Mouse (Mus musculus) Patski (cell line): ENCODE measurements at regions not wholly inside any gene's neighbourhood (a gene's known extent, or its start where the extent isn't known, plus 50 kb on each side); places are given as distances from the start of the nearest gene placed in this dataset.

ENCODE experiments used
- ATAC-seq: fragments of 100-300 bp; one replicate; pipeline ENCODE4 v1.8.0; 2021
- CTCF ChIA-PET: fragments of 350-600 bp; sonication (Branson Sonifier 250); formaldehyde crosslinking; loops from one replicate; lab custom pipeline; 2022; ENCODE audit warnings: inconsistent platforms; lab: Charles Lee
- POLR2A ChIA-PET: fragments of 350-600 bp; sonication (Branson Sonifier 250); formaldehyde crosslinking; loops from one replicate; lab custom pipeline; 2022; ENCODE audit warnings: antibody characterized with exemption, inconsistent platforms; lab: Charles Lee
- DNase-seq: peaks from one replicate; pipeline ENCODE4 v3.0.0-alpha.2; 2011; ENCODE audit warnings: low read depth, low spot score
- H3K27me3 ChIP-seq: fragments of 371-371 bp; one replicate; pipeline ENCODE4 v1.5.1; 2021
- CTCF ChIP-seq: fragments of 100-300 bp; IDR thresholded peaks from one replicate; pipeline ENCODE4 v1.5.1; 2021
- in situ Hi-C: fragments of 300-500 bp; cut with MboI; formaldehyde crosslinking; loops from 3 replicates; pipeline ENCODE4 v1.11.1; 2018; ENCODE audit warnings: low pct_unique_long_range_greater_than_20kb, mixed read lengths

DNA sequence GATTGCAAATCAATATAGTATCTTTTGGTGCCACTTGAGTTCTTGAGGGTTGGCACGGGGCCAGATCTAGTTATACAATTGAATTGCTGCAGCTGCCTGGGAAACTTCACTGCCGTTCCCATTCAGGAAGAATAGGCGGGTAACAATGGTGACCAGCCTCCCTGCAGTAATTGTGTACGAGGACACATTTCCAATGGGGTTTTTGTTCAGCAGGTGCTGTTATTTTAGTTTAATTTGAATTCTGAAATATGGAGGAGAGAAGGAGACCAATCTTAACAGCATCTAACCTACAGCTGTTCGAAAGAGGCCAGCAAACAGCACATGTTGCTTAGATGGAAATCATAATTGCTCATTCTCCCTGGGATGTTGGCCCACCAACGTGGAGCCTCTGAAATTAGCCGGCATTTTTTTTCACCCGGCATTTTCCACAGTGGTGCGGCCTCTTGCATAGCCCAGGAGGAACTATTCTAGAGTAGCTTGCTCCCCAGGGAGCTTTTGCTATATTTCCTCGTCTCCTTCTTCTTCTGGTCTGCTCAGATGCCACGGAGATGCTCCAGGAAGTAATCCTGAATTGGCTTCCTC, 388.6 kb downstream of the Insc start:
- POLR2A ChIA-PET, result interaction anchor here (0.6 kb wide), 1 partner anchor 99 kb away, joined by 3 read pairs; no protein-coding TSS in a partner anchor
- DNase-seq (no peak), ATAC-seq (no peak)
- H3K27me3 ChIP-seq, result no peaks in the 10 kb centered on the region
- CTCF ChIA-PET, result interaction anchor here (1.2 kb wide), 1 partner anchor 40 kb away, joined by 3 read pairs; no protein-coding TSS in a partner anchor
- TF ChIP-seq CTCF, result no peak
- in situ Hi-C loops, result no loop called here

DNA sequence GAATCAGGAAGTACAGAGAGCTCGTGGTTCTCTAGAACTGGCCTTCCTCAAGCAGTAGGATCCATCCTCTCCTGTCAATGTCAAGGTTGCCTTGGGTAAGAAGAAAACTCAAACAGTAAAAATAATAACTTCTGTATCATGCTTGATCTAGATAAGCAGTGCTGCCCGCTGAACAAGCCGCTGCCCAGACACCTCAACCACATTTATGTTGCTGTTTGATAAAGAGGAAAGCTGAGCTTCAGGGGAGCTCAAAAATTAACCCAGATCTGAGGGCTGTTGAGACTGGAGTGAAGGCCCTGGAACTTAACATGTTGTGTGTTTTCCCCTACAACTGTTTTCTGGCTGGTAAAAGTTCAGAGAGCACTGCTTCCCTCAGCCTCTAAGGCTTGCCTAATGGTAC, 389.1 kb downstream of the Insc start:
- ATAC-seq (no peak), DNase-seq (no peak)
- POLR2A ChIA-PET, result no interaction called here
- in situ Hi-C loops, result no loop called here
- no peaks in the 10 kb centered on the region for H3K27me3 ChIP-seq
- no peak for TF ChIP-seq CTCF
- CTCF ChIA-PET, result interaction anchor here (1.2 kb wide), 1 partner anchor 41 kb away, joined by 3 read pairs; no protein-coding TSS in a partner anchor

DNA sequence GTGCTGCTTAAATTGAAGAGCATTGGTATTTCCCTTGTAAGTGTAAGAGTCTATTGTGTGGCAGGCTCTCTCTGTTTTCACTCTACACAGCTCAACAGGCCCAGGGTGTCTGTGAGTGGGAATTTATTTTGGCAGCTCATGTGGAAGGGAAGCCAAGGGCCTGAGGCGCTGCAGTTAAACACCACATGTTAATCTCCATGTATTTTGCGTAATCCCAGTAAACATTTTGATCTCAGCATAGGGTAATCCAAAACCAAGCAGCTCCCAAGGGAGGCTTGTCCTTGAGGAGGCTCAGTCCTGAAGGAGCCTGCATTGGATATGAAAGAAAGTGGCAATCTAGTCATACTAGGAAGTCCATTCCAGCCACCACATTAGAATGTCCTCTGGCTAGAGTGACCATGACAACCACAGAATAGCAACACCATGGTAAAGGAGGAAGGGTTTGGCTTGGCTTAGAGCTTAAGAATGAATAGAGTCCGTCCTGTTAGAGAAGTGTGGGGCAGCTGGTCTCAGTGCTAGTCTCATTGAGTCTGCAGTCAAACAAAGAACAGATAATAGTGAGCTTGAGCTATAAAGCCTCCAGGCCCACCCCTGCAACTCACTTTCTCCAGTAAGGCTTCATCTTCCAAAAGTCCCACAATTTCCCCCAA, 391.6 kb downstream of the Insc start:
- ATAC-seq, result no peak
- ChIA-PET CTCF (no interaction called here), POLR2A (no interaction called here)
- DNase-seq, result no peak
- H3K27me3 ChIP-seq, result no peaks in the 10 kb centered on the region
- in situ Hi-C loops, result no loop called here
- TF ChIP-seq CTCF, result no peak

DNA sequence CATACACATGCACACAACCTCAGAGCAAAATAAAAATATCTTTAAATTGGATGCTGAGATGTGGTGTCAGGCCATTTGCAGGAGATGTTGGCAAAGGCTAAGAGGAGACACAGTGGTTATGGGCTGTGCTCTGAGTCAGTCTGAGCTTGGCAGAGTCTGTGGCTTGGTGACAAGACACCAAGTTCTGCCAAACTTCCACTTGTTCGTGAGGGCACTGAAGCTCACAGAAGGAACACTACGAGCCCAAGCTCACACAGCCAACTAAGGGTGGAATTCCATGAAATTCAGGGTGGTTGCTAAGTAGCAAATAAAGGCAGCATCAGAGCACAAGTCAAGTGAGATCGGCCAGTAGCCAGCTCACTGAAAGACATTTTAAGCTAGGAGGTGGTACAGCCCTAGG, 396.8 kb downstream of the Insc start:
- no peak for DNase-seq
- ChIA-PET CTCF (no interaction called here), POLR2A (no interaction called here)
- ATAC-seq, result no peak
- H3K27me3 ChIP-seq, result no peaks in the 10 kb centered on the region
- TF ChIP-seq CTCF, result no peak
- in situ Hi-C loops, result no loop called here

DNA sequence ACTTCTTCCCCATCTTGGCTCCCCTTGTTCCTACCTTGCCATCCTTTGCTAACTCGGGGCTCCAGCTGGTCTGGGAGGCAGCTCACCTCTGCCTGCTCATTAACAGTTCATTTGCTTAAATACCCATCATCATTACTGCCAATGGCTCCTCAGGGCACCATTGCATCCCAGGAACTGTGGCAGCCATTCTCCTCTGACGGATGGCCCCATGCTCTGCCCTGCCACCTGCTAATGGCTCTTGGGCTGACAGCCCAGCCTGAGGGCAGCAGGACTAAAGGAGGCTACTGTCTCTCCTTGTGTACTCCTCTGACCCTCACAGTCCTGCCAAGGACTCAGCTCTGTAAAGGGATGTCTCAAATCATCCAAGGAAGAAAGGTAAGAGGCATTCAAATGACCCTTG, 398.7 kb downstream of the Insc start:
- no peaks in the 10 kb centered on the region for H3K27me3 ChIP-seq
- ChIA-PET CTCF (no interaction called here), POLR2A (no interaction called here)
- in situ Hi-C loops, result no loop called here
- ATAC-seq (no peak), DNase-seq (no peak)
- no peak for TF ChIP-seq CTCF

DNA sequence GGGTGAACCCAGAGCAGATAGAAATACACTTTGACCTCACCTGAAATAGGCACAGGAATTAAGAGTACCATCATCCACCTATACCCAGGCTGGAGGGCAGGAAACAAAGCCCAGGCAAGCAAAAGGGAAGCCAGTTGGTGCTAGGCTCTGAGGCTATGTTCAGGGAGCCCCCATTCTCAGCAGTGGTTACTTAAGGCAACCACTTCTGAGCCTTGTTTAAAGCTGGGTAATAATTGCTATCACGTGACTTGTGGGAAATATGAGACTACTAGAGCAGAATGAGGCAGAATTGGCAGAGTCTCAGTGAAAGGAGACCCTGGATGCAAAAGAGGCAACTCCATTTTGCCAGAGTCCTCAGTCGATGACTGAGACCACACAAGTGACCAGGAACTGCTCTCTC, 401.5 kb downstream of the Insc start:
- POLR2A ChIA-PET, result no interaction called here
- no peak for TF ChIP-seq CTCF
- CTCF ChIA-PET, result no interaction called here
- ATAC-seq, result no peak
- in situ Hi-C loops, result no loop called here
- no peaks in the 10 kb centered on the region for H3K27me3 ChIP-seq
- DNase-seq, result no peak

DNA sequence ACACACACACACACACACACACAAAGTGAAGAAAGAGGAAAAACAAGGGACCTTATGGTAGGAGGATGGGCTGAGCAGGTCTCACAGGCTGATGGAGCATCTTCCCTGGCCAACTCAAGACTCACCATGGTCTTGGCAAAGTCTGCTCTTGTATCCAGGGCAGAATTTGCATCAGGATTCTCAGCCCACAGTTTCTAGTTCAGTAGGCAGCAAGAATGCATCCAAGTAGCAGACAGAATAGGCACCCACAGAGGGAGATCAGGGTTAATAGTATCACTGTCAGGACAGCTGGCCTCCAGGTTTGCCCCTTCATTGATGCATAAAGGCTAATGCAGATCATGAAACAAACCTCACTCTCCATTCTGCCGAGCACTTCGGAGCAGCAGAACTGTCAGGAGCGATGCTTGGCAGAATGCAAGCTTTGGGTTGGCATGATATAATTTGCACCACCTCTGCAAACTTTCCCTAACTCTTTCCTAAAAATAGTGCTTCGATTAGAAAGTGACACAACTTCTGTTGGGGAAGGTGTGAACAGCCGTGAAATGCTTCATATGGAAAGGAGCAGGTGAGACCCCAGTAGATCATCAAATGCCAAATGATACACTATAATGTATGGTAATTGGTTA, 404.0 kb downstream of the Insc start:
- no peaks in the 10 kb centered on the region for H3K27me3 ChIP-seq

DNA sequence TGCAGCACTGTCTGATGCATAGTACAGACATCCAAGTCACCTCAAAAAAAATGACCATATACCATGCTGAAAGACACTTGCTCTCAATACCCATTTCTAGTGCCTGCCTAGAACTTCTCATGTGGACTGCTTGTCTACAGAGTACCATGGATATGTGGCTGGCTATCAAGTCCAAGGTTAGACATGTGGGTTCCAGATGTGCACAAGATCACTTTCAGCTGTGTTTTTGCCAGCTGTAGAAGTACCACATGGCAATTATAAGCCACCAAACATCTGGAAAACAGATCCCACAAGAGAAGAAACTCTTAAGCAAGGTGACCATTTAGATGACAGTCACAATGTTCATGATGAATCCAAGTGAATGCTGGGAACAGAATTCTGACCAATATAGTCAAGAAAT, 409.8 kb downstream of the Insc start:
- H3K27me3 ChIP-seq, result no peaks in the 10 kb centered on the region
- ChIA-PET POLR2A (no interaction called here), CTCF (no interaction called here)
- in situ Hi-C loops, result no loop called here
- no peak for DNase-seq
- ATAC-seq, result no peak
- no peak for TF ChIP-seq CTCF

More for the DNA sequence above, 404.0 kb downstream of the Insc start:
- no peak for ATAC-seq
- CTCF ChIA-PET, result no interaction called here
- in situ Hi-C loops, result no loop called here
- POLR2A ChIA-PET, result no interaction called here
- TF ChIP-seq CTCF, result no peak
- DNase-seq, result no peak

DNA sequence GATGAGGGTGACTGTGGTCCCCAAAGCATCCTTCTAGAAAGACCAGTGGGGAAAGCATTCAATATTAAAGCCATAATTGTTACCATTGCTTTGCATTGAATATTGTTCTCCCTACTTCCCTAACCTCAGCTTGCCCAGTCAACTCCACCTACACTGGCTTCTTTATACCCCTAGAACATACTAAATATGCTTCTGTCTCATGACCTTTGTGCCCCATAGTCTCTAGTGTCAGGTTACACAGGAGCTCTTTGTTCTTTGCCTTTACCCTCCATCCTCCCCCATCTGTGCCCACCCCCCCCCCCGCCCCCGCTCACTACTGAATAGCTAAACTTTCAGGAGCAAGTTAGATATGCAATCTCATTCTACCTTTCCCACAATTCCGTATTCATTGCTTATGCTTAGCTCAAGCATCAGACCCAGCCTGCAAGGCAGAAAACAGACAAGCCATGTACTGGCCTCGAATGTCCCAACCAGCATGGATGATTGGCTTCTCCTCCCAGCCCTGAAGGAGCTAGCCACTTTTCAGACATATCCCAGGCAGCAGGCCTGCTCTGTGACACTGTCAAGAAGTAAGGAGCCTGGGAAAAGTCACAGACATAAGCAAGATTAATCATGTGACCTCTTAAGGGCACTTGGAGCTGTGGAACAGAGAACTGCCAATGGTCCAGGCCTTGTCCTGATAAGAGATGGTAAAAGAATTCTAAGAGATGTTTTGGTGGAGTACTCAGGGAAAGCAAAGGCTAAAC, 410.4 kb downstream of the Insc start:
- no peak for DNase-seq

DNA sequence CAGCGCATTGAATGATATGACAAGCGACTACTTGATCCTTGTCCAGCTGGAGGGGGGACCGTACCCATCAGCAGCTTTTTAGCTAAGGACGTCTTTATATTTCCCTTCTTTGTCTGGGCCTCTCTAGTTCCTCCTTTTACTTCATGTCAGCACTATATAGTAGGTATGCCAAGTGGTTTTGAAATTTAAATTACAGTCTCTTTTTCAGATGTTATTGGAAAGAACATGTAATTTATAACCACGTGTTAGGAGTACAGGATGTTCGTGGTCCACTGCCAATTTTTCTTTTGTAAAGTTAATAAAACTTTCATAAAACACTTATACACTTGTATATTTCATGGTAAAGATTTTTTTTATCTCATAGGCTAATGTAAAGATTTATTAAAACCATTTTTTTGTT, 426.5 kb downstream of the Insc start:
- POLR2A ChIA-PET, result no interaction called here
- in situ Hi-C loops, result no loop called here
- no peaks in the 10 kb centered on the region for H3K27me3 ChIP-seq
- no peak for TF ChIP-seq CTCF
- ATAC-seq (no peak), DNase-seq (no peak)
- CTCF ChIA-PET, result interaction anchor here (1.2 kb wide), 1 partner anchor 27 kb away, joined by 3 read pairs; no protein-coding TSS in a partner anchor

More for the DNA sequence above, 410.4 kb downstream of the Insc start:
- in situ Hi-C loops, result no loop called here
- no peaks in the 10 kb centered on the region for H3K27me3 ChIP-seq
- TF ChIP-seq CTCF, result no peak
- ChIA-PET CTCF (no interaction called here), POLR2A (no interaction called here)
- no peak for ATAC-seq
